ENCODE assay signal across 21 mouse cellular contexts in the genomic region with DNA sequence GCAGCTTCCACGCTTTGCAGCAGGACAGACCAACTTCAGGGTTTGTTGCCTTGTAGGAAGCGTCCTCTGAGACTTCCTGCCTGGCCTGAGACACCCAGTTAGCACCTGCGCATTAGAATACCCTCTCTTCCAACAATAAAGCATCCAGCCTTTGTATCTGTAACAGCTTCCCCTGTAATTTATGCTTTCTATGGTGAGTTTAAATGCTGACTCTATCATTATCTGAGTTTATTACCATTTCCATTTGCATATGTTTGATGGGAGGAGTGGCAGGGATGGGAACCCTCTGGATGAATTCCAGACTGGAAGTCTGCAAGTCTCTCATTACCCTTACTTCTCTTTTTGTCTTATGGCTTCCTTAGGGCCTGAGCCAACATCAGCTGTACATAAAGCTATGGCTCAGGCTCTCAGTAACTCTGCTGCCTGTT.
DNase-seq lines count a peak whose midpoint lies in the region; ATAC-seq lines count a peak whose summit lies in the region.
"Had no signal": no experiment of that assay in that cellular context is flagged by ENCODE, and none has a peak within 500 bp of the region (broad histone marks: within the 10 kb centered on the region; RNA-seq: fewer than 3 reads in every experiment).

No protein-coding gene starts in this region.

- no peak overlapping the region for H3K4me3 ChIP-seq in midbrain, embryonic 12.5 days
- H3K4me3 ChIP-seq in midbrain, embryonic 14.5 days (replicated peaks; ENCODE audit: low read depth, low read length) = no peak overlapping the region
- H3K4me3 ChIP-seq in forebrain, embryonic 14.5 days (ENCODE audit: low read depth, low read length) = no peak overlapping the region
- H3K4me3 ChIP-seq in neural tube, embryonic 15.5 days (replicated peaks) = no peak overlapping the region
- H3K4me3 ChIP-seq: embryonic facial prominence, embryonic 13.5 days; heart, embryonic 15.5 days; layer of hippocampus, adult 2 months; limb, embryonic 15.5 days; liver, embryonic 15.5 days had no signal

- no peak overlapping the region for H3K9ac ChIP-seq in midbrain, embryonic 12.5 days (replicated peaks)
- no peak overlapping the region for H3K9ac ChIP-seq in midbrain, embryonic 14.5 days (replicated peaks; ENCODE audit: low read length)
- H3K9ac ChIP-seq in forebrain, embryonic 14.5 days (ENCODE audit: low read length) = no peak overlapping the region
- H3K9ac ChIP-seq in neural tube, embryonic 15.5 days (replicated peaks) = no peak overlapping the region
- H3K9ac ChIP-seq: embryonic facial prominence, embryonic 13.5 days; heart, embryonic 15.5 days; limb, embryonic 15.5 days; liver, embryonic 15.5 days had no signal

- H3K9me3 ChIP-seq in midbrain, embryonic 12.5 days = no peaks in the 10 kb centered on the region
- H3K9me3 ChIP-seq in midbrain, embryonic 14.5 days (ENCODE audit: control insufficient read depth, low read length) = no peaks in the 10 kb centered on the region
- no peaks in the 10 kb centered on the region for H3K9me3 ChIP-seq in forebrain, embryonic 14.5 days (replicated peaks; ENCODE audit: control insufficient read depth, low read length)
- no peaks in the 10 kb centered on the region for H3K9me3 ChIP-seq in neural tube, embryonic 15.5 days (replicated peaks)
- H3K9me3 ChIP-seq: embryonic facial prominence, embryonic 13.5 days; heart, embryonic 15.5 days; limb, embryonic 15.5 days; liver, embryonic 15.5 days had no signal

- H3K27me3 ChIP-seq in midbrain, embryonic 12.5 days = no peaks in the 10 kb centered on the region
- no peaks in the 10 kb centered on the region for H3K27me3 ChIP-seq in midbrain, embryonic 14.5 days (ENCODE audit: control insufficient read depth, insufficient read depth, low read length)
- no peaks in the 10 kb centered on the region for H3K27me3 ChIP-seq in forebrain, embryonic 14.5 days (replicated peaks; ENCODE audit: control insufficient read depth, insufficient read depth, low read length)
- no peaks in the 10 kb centered on the region for H3K27me3 ChIP-seq in neural tube, embryonic 15.5 days (replicated peaks)
- H3K27me3 ChIP-seq: CH12.LX; embryonic facial prominence, embryonic 13.5 days; heart, embryonic 15.5 days; limb, embryonic 15.5 days; liver, embryonic 15.5 days had no signal

- 0 out of 2 replicates have a peak, but pooled peaks have one; percentile 14 for ATAC-seq in midbrain, embryonic 12.5 days (ENCODE audit: low FRiP score, low read depth)
- ATAC-seq in midbrain, embryonic 14.5 days (ENCODE audit: low FRiP score, low TSS enrichment) = no peak
- peak; percentile 76 for ATAC-seq in forebrain, embryonic 14.5 days
- ATAC-seq in neural tube, embryonic 15.5 days (ENCODE audit: low FRiP score) = 0 out of 2 replicates have a peak, but pooled peaks have one; percentile 17
- ATAC-seq: inflammation-experienced regulatory T-cells, adult 6 months had no signal

- H3K4me2 ChIP-seq in midbrain, embryonic 12.5 days (replicated peaks) = no peak overlapping the region
- no peak overlapping the region for H3K4me2 ChIP-seq in midbrain, embryonic 14.5 days (ENCODE audit: low read length)
- no peak overlapping the region for H3K4me2 ChIP-seq in forebrain, embryonic 14.5 days (ENCODE audit: low read length)
- H3K4me2 ChIP-seq in neural tube, embryonic 15.5 days = no peak overlapping the region
- H3K4me2 ChIP-seq: embryonic facial prominence, embryonic 13.5 days; heart, embryonic 15.5 days; limb, embryonic 15.5 days; liver, embryonic 15.5 days had no signal

- no peak for DNase-seq in midbrain, embryonic 14.5 days
- peak; percentile 6 for DNase-seq in R1 (ENCODE audit: low read depth, low spot score)
- DNase-seq in forebrain, embryonic 14.5 days (ENCODE audit: low spot score) = peak; percentile 85
- DNase-seq in natural killer cell, adult 2 months (ENCODE audit: low spot score in 2 of 2) = no peak
- DNase-seq in right cerebral cortex, postnatal 25 days = no peak
- DNase-seq: adrenal gland, postnatal 10 days; cerebellum, adult 11-12 months; cerebellum, postnatal 14 days; gastrocnemius, postnatal 25 days; kidney, adult 8-10 months; kidney, postnatal 14 days; thymus, postnatal 36 days had no signal

- H3K4me1 ChIP-seq in midbrain, embryonic 12.5 days = peaks cover 20% of the 10 kb centered on the region
- H3K4me1 ChIP-seq in midbrain, embryonic 14.5 days (ENCODE audit: control insufficient read depth, insufficient read depth, low read length) = peaks cover 12% of the 10 kb centered on the region
- peaks cover 22% of the 10 kb centered on the region for H3K4me1 ChIP-seq in forebrain, embryonic 14.5 days (ENCODE audit: control insufficient read depth, insufficient read depth, low read length)
- peaks cover 6% of the 10 kb centered on the region for H3K4me1 ChIP-seq in neural tube, embryonic 15.5 days
- H3K4me1 ChIP-seq: embryonic facial prominence, embryonic 13.5 days; heart, embryonic 15.5 days; limb, embryonic 15.5 days; liver, embryonic 15.5 days had no signal

- H3K27ac ChIP-seq in midbrain, embryonic 12.5 days (replicated peaks) = peak overlapping the region; percentile 42; the same call in 1 of the 2 replicates
- H3K27ac ChIP-seq in midbrain, embryonic 14.5 days (replicated peaks; ENCODE audit: low read depth, low read length) = no peak overlapping the region; the same call in 1 of the 2 replicates
- peak overlapping the region; percentile 85 for H3K27ac ChIP-seq in forebrain, embryonic 14.5 days (ENCODE audit: low read depth, low read length)
- no peak overlapping the region for H3K27ac ChIP-seq in neural tube, embryonic 15.5 days (replicated peaks)
- H3K27ac ChIP-seq: embryonic facial prominence, embryonic 13.5 days; heart, embryonic 15.5 days; layer of hippocampus, adult 2 months; limb, embryonic 15.5 days; liver, embryonic 15.5 days had no signal

- 70% methylated on average over 3 of the region's 3 CpGs for WGBS in midbrain, embryonic 12.5 days
- 51% methylated on average over 3 of the region's 3 CpGs for WGBS in midbrain, embryonic 14.5 days
- WGBS in forebrain, embryonic 14.5 days = 21% methylated on average over 3 of the region's 3 CpGs
- 16% methylated on average over 3 of the region's 3 CpGs for WGBS in neural tube, embryonic 15.5 days

- no peaks in the 10 kb centered on the region for H3K36me3 ChIP-seq in midbrain, embryonic 12.5 days
- no peaks in the 10 kb centered on the region for H3K36me3 ChIP-seq in midbrain, embryonic 14.5 days (ENCODE audit: control insufficient read depth, insufficient read depth, low read length)
- no peaks in the 10 kb centered on the region for H3K36me3 ChIP-seq in forebrain, embryonic 14.5 days (ENCODE audit: control insufficient read depth, insufficient read depth, low read length)
- no peaks in the 10 kb centered on the region for H3K36me3 ChIP-seq in neural tube, embryonic 15.5 days
- H3K36me3 ChIP-seq: embryonic facial prominence, embryonic 13.5 days; heart, embryonic 15.5 days; limb, embryonic 15.5 days; liver, embryonic 15.5 days had no signal

Comparison
In these comparisons a context has a peak if more than half of its experiments do, and no peak if none do; other contexts are left out.
1. H3K27ac ChIP-seq: peak in midbrain, embryonic 12.5 days (single experiment) and forebrain, embryonic 14.5 days (single experiment); none in midbrain, embryonic 14.5 days (single experiment) and neural tube, embryonic 15.5 days (single experiment).
2. DNase-seq: peak in R1 (single experiment) and forebrain, embryonic 14.5 days (single experiment); none in midbrain, embryonic 14.5 days (single experiment), natural killer cell, adult 2 months (0 of 2) and right cerebral cortex, postnatal 25 days (single experiment).